Mouse (Mus musculus) heart, adult 8-10 months (tissue): ENCODE results near the gene Olfr1301. TPM values are rescaled to one million over a fixed set of nuclear protein-coding genes. Genes with fewer than 3 reads are reported as not detected.

Experiments
- DNase-seq: peaks from one replicate; pipeline ENCODE4 v3.0.0; 2022; ENCODE audit warnings: low spot score
- total RNA-seq, 4 experiments: library from RNA; stranded (reverse); gene quantifications; 2 replicates each; pipeline ENCODE4 v1.2.4; 2022

Gene Olfr1301
- total RNA-seq, result not detected

DNA sequence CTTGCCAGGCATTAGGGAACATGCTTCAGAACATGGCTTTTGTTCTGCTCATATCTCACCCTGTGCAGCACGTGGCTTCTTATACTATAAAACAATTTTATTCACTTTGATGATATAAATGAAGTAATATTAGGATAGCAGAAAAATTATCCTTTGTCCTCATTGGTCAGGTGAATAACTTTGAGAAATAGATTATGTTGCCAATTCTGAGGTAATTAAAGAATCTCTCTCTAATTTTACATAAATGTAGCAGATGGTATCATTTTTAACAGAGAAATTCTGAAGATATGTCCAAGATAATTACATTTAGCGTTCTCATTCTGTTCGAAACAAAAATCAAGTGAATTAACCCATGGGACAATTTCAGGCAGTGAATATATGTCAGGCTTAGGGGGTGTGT lies at the start of gene Olfr1301:
Gene Olfr1301 (plus strand): TSS at position 301 of the 400 bp plus-strand sequence.
- no peak for DNase-seq

DNA sequence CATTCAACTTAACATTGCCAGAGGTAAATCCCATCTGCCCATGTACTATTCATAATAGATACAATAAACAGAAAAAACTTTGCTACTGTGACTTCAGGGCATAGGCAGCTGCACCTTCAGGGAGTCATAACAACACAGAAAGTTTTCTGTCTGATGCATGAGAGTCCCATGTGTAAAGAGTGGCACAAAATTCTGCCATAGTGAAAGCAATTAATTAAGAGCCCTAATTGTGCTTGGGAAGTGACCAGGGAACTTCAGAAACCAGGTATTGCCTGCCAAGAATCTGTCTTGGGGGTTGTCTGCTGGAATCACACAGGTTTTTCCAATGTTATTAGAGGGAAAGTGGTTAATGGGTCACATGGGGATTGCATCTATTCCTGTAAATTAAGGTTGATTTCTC lies 24.1 kb upstream of the Olfr1301 start:
- DNase-seq, result no peak

DNA sequence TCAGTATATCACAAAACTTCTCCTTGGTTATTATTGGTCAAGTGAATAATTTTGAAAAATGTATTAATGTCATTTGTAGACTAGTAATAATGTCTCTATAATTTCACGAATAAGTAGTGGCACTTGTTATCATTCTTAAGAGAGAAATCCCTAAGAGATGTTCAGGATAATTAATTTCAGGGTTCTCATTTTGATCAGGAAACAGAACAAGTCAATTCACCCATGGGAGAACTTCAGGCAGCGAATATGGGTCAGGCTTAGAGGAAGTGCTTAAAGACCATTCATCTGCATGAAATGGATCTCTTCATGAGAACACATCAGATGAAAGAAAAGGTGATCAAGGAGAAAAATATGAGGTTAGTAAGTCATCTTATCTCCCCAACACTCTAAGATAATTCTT lies 26.3 kb downstream of the Olfr1301 start, which contains the start of gene Olfr1302:
Gene Olfr1302 (plus strand): TSS at position 301 of the 400 bp plus-strand sequence.
- no peak for DNase-seq

Other genes starting within 250 kb of the Olfr1301 start
- gene Olfr1293-ps, start 225.8 kb upstream of the Olfr1301 start, total RNA-seq, result not detected
- gene Olfr1294, start 210.7 kb upstream of the Olfr1301 start, total RNA-seq, result not detected
- not detected for gene Olfr1295, start 181.3 kb upstream of the Olfr1301 start, total RNA-seq
- not detected for gene Olfr1297, start 124.5 kb upstream of the Olfr1301 start, total RNA-seq
- not detected for gene Olfr1298, start 101.8 kb upstream of the Olfr1301 start, total RNA-seq
- not detected for gene Olfr1299, start 89.6 kb upstream of the Olfr1301 start, total RNA-seq
- not detected for gene Olfr1302, start 26.4 kb downstream of the Olfr1301 start, total RNA-seq
- not detected for gene Olfr1303, start 69.3 kb downstream of the Olfr1301 start, total RNA-seq
- gene Olfr1305, start 126.1 kb downstream of the Olfr1301 start, total RNA-seq, result not detected
- not detected for gene Olfr1306, start 165.3 kb downstream of the Olfr1301 start, total RNA-seq
- gene Olfr1307, start 198.4 kb downstream of the Olfr1301 start, total RNA-seq, result under 1 TPM in 1 of 4 experiments, not detected in 3; under 0.01 TPM
- gene Olfr1308, start 213.9 kb downstream of the Olfr1301 start, total RNA-seq, result not detected
- gene Olfr1309, start 239.3 kb downstream of the Olfr1301 start, total RNA-seq, result not detected